22 mouse cellular contexts compared by ENCODE assay signal in the genomic region with DNA sequence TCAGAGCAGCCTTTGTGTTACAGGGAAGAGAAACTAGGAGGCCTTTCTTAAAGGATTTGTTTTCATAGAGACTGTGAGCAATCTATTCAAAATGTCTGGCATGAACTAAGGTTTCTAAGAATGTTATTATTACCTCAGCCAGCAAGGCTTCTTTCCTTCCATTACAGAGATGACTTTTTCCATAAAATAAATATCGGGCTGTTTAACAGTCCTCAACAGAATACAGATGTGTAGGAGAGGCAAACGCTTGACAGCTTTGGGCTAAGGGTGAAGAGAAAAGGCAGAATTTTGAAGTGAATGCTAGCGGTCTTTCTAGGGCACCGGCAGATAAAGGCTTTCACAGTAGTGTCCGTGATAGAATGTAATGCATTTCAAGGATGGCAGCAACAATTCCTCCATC.
A peak's percentile ranks its signal among the peaks of the same experiment; 100 is the strongest.
DNase-seq lines count a peak whose midpoint lies in the region; ATAC-seq and TF ChIP-seq lines count a peak whose summit lies in the region.
"Had no signal": no experiment of that assay in that cellular context is flagged by ENCODE, and none has a peak within 500 bp of the region (broad histone marks: within the 10 kb centered on the region; RNA-seq: fewer than 3 reads in every experiment).

No protein-coding gene starts in this region.

- 0 out of 2 replicates have a peak overlapping the region, but pooled peaks have one; percentile 1 for H3K27ac ChIP-seq in gastrocnemius, adult 2 months
- peak overlapping the region; percentile 37; the same call in 1 of the 2 replicates for H3K27ac ChIP-seq in lung, embryonic 14.5 days (ENCODE audit: low read depth)
- H3K27ac ChIP-seq: embryonic facial prominence, embryonic 13.5 days; forebrain, embryonic 10.5 days; heart, embryonic 15.5 days; hindbrain, embryonic 12.5 days; kidney, embryonic 15.5 days; lung, embryonic 15.5 days; midbrain, embryonic 12.5 days; neural tube, embryonic 13.5 days had no signal

- ATAC-seq in lung, embryonic 14.5 days (ENCODE audit: insufficient read depth): no peak
- ATAC-seq: CD4-positive, CD25-positive, alpha-beta regulatory T cell, adult 4 months; forebrain, postnatal 0 days had no signal

- WGBS in lung, embryonic 14.5 days: 45% methylated on average over 5 of the region's 5 CpGs

- TF ChIP-seq CTCF in gastrocnemius, adult 2 months (IDR thresholded peaks at IDR 0.05): no peak
- no peak for TF ChIP-seq CTCF in lung, embryonic 14.5 days (IDR thresholded peaks at IDR 0.05; ENCODE audit: low read depth)

- no peak overlapping the region for H3K4me2 ChIP-seq in lung, embryonic 14.5 days
- H3K4me2 ChIP-seq in myocyte (ENCODE audit: low read depth): peak overlapping the region; percentile 0
- H3K4me2 ChIP-seq: embryonic facial prominence, embryonic 13.5 days; heart, embryonic 15.5 days; hindbrain, embryonic 12.5 days; kidney, embryonic 15.5 days; liver, embryonic 11.5 days; lung, embryonic 15.5 days; midbrain, embryonic 12.5 days; neural tube, embryonic 13.5 days had no signal

- no peaks in the 10 kb centered on the region for H3K79me2 ChIP-seq in myocyte (ENCODE audit: control insufficient read depth, insufficient read depth)

- H3K4me3 ChIP-seq in gastrocnemius, adult 2 months: no peak overlapping the region
- H3K4me3 ChIP-seq in lung, embryonic 14.5 days (ENCODE audit: low read depth, low read length): no peak overlapping the region
- H3K4me3 ChIP-seq in myocyte: no peak overlapping the region
- H3K4me3 ChIP-seq: embryonic facial prominence, embryonic 13.5 days; forebrain, embryonic 10.5 days; heart, embryonic 15.5 days; hindbrain, embryonic 12.5 days; kidney, embryonic 15.5 days; lung, embryonic 15.5 days; midbrain, embryonic 12.5 days; neural tube, embryonic 13.5 days had no signal

- H3K36me3 ChIP-seq in lung, embryonic 14.5 days (ENCODE audit: insufficient read depth): no peaks in the 10 kb centered on the region
- no peaks in the 10 kb centered on the region for H3K36me3 ChIP-seq in myocyte (ENCODE audit: control insufficient read depth, insufficient read depth)
- H3K36me3 ChIP-seq: embryonic facial prominence, embryonic 13.5 days; forebrain, embryonic 10.5 days; heart, embryonic 15.5 days; hindbrain, embryonic 12.5 days; kidney, embryonic 15.5 days; lung, embryonic 15.5 days; midbrain, embryonic 12.5 days; neural tube, embryonic 13.5 days had no signal

- no peak overlapping the region for H3K9ac ChIP-seq in lung, embryonic 14.5 days
- H3K9ac ChIP-seq: embryonic facial prominence, embryonic 13.5 days; forebrain, postnatal 0 days; heart, embryonic 15.5 days; hindbrain, embryonic 12.5 days; kidney, embryonic 15.5 days; lung, embryonic 15.5 days; midbrain, embryonic 12.5 days; neural tube, embryonic 13.5 days had no signal

- no peak for DNase-seq in gastrocnemius, adult 2 months
- DNase-seq in gastrocnemius, postnatal 10 days: no peak
- peak; percentile 21 for DNase-seq in lung, embryonic 14.5 days
- no peak for DNase-seq in lung, adult 18-20 months
- no peak for DNase-seq in urinary bladder, postnatal 4 days (ENCODE audit: low spot score in 2 of 2)
- no peak for DNase-seq in kidney, adult 11 months
- DNase-seq: adrenal gland, postnatal 14 days; cerebellum, adult 11 months; cerebellum, postnatal 10 days; forebrain, postnatal 0 days; spleen, adult 18-20 months had no signal

- H3K27me3 ChIP-seq in lung, embryonic 14.5 days (ENCODE audit: insufficient read depth, low read length): no peaks in the 10 kb centered on the region
- no peaks in the 10 kb centered on the region for H3K27me3 ChIP-seq in myocyte (ENCODE audit: control insufficient read depth, insufficient read depth, insufficient read length)
- H3K27me3 ChIP-seq: heart, embryonic 15.5 days; hindbrain, embryonic 12.5 days; midbrain, embryonic 12.5 days had no signal

- intact Hi-C loops in gastrocnemius, adult 2 months (cut with DNase I): no loop called here

- no peak overlapping the region for H3ac ChIP-seq in myocyte (ENCODE audit: control insufficient read depth, insufficient read length)

- H3K4me1 ChIP-seq in lung, embryonic 14.5 days (ENCODE audit: insufficient read depth): no peaks in the 10 kb centered on the region
- H3K4me1 ChIP-seq: embryonic facial prominence, embryonic 13.5 days; forebrain, embryonic 10.5 days; heart, embryonic 15.5 days; hindbrain, embryonic 12.5 days; kidney, embryonic 15.5 days; lung, embryonic 15.5 days; midbrain, embryonic 12.5 days; neural tube, embryonic 13.5 days had no signal

- no peak for TF ChIP-seq POLR2A in myocyte (IDR thresholded peaks at IDR 0.05; ENCODE audit: insufficient read length, low read depth)

- no peaks in the 10 kb centered on the region for H3K9me3 ChIP-seq in lung, embryonic 14.5 days (ENCODE audit: low read depth, low read length)
- H3K9me3 ChIP-seq: embryonic facial prominence, embryonic 13.5 days; forebrain, embryonic 10.5 days; heart, embryonic 15.5 days; hindbrain, embryonic 12.5 days; kidney, embryonic 15.5 days; lung, embryonic 15.5 days; midbrain, embryonic 12.5 days; neural tube, embryonic 13.5 days had no signal

TF ChIP-seq in myocyte, 11 proteins besides CTCF, POLR2A, EP300 and RAD21:
- no peak for TF ChIP-seq USF1 (IDR thresholded peaks at IDR 0.05; ENCODE audit: low read depth)
- TF ChIP-seq MYOD1 (IDR thresholded peaks at IDR 0.05; ENCODE audit: control insufficient read depth in 1 of 3, insufficient read length in 2 of 3, low read depth in 2 of 3): no peak
- TF ChIP-seq MYOG (IDR thresholded peaks at IDR 0.05; ENCODE audit: control insufficient read depth in 1 of 3, insufficient read depth in 1 of 3, insufficient read length in 2 of 3, low read depth in 2 of 3): no peak
- TF ChIP-seq SRF (IDR thresholded peaks at IDR 0.05; ENCODE audit: control insufficient read depth, insufficient read length, low read depth): no peak
- TF ChIP-seq TCF12 (IDR thresholded peaks at IDR 0.05; ENCODE audit: insufficient read depth, poor library complexity, severe bottlenecking): no peak
- TF ChIP-seq POLR2AphosphoS2 (IDR thresholded peaks at IDR 0.05; ENCODE audit: insufficient read length, low read depth): no peak
- no peak for TF ChIP-seq MAX (IDR thresholded peaks at IDR 0.05; ENCODE audit: low read depth)
- no peak for TF ChIP-seq E2F4 (IDR thresholded peaks at IDR 0.05; ENCODE audit: insufficient read depth)
- no peak for TF ChIP-seq CEBPB (IDR thresholded peaks at IDR 0.05; ENCODE audit: insufficient read depth, poor library complexity, severe bottlenecking)
- TF ChIP-seq TCF3 (IDR thresholded peaks at IDR 0.05; ENCODE audit: insufficient read length, low read depth): no peak
- no peak for TF ChIP-seq REST (IDR thresholded peaks at IDR 0.05; ENCODE audit: insufficient read depth, insufficient read length)
